Mouse (Mus musculus): Measurements from ENCODE around the gene Gdf5. TPM values are rescaled to one million over a fixed set of nuclear protein-coding genes. Genes with fewer than 3 reads are reported as not detected.
A peak's percentile ranks its signal among the peaks of the same experiment; 100 is the strongest.

Gdf5 gene
- total RNA-seq (2021), result 1 to 10 TPM; 1.6 to 3.5 TPM
- long read RNA-seq, experiment 1, partial matches to known transcripts, result 2 of 5 reads
- long read RNA-seq, experiment 1, other reads (novel, unspliced or antisense), result 0 of 5 reads
- long read RNA-seq, experiment 2, partial matches to known transcripts, result 5 of 6 reads
- long read RNA-seq, experiment 2, other reads (novel, unspliced or antisense), result 0 of 6 reads

DNA sequence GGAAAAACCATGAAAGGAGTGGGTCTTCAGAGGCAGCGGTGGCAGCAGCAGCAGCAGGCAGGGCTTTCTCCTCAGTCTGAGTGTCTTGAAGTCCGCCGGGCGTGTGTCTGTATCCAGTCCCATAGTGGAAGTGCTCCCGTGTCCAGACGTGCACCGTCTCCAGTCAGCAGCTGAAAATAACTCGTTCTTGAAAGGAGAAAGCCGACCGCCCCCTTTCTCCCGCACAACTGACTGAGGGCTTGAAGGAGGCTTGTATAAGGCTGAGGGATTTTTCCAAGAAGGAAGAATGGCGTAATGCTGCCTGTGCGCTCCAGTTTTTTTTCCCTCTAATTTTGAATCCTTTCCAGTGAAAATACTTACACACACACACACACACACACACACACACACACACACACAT lies at the start of gene Gdf5:
Gene Gdf5, minus strand, starts transcription at position 244 of the 400 bp plus-strand sequence.
- peak; percentile 10 for DNase-seq

DNA sequence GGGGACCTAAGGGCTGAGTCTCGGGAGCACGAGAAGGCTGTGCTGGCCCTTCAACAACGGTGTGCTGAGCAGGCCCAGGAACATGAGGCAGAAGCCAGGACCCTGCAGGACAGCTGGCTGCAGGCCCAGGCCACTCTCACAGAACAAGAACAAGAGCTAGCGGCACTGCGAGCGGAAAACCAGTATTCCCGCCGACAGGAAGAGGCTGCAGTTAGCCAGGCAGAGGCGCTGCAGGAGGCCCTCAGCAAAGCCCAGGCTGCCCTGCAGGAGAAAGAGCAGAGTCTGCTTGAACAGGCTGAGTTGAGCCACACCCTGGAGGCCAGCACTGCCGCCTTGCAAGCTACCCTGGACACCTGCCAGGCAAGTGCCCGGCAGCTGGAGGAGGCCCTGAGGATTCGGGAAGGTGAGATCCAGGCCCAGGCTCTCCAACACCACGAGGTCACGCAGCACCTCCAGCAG lies 46.7 kb upstream of the Gdf5 start:
- peak; percentile 76 for DNase-seq

DNA sequence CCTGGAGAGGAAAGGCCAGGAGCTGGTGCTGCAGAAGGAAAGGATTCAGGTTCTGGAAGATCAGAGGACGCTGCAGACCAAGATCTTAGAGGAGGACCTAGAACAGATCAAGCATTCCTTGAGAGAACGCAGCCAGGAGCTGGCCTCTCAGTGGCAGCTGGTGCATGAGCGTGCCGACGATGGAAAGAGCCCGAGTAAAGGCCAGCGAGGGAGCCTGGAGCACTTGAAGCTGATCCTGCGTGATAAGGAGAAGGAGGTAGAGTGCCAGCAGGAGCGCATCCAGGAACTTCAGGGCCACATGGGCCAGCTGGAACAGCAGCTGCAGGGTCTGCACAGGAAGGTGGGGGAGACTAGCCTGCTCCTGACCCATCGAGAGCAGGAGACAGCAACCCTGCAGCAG lies 46.0 kb upstream of the Gdf5 start:
- DNase-seq, result no peak

DNA sequence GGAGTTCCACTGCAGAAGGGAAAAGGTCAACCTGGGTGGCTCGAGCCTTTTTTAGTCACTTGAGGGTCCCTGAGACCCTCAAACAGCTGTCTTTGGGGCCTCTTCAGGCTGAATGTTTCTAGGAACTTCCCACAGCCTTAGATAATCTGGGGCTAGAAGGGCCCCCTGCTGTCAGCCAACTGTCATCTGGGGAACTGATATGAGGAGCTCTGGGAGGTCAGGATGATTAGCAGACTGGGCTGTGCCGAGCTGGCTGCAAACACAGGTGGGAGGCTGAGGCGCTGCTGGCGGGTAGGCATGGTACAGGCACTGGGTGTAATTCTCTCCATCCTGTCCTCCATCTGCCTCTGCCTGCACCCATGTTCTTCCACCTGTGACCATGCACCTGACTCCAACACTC lies 43.9 kb upstream of the Gdf5 start:
- DNase-seq, result no peak

- DNase-seq, result no peak
Observed at GRCm38 (mm10) chr2:155987131-155987530, 42.0 kb upstream of the Gdf5 start.

GRCm38 (mm10) chr2:155985776-155986175 lies 40.6 kb upstream of the Gdf5 start:
- no peak for DNase-seq

DNA sequence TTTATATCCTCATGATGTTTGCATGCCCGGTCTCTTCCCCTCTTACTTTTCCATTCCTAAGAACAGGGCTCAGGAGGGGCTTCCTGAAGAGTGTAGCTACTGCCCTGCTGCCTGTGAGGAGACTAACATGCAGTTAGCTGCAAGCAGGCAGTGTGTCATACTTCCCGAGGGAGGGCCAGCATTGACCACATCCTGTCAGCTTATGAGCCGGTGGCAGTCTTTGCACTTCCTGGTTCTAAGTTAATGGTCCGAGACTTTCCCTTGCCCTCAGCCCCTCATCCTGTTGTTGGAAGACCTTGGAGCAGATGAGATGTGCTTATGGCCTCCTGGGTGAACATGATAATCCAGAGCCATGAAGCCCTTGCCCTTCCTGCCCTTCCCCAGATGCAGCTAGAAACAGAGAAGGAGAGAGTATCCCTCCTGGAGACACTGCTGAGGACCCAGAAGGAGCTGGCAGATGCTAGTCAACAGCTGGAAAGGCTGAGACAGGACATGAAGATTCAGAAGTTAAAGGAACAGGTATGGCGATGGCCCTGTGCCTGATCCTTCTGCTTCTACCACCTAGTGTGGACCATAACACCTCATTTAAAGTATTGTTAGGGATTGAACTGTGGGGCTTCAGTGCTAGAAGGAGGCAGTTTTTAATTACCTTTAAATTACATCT lies 34.3 kb upstream of the Gdf5 start:
- peak; percentile 38 for DNase-seq

DNA sequence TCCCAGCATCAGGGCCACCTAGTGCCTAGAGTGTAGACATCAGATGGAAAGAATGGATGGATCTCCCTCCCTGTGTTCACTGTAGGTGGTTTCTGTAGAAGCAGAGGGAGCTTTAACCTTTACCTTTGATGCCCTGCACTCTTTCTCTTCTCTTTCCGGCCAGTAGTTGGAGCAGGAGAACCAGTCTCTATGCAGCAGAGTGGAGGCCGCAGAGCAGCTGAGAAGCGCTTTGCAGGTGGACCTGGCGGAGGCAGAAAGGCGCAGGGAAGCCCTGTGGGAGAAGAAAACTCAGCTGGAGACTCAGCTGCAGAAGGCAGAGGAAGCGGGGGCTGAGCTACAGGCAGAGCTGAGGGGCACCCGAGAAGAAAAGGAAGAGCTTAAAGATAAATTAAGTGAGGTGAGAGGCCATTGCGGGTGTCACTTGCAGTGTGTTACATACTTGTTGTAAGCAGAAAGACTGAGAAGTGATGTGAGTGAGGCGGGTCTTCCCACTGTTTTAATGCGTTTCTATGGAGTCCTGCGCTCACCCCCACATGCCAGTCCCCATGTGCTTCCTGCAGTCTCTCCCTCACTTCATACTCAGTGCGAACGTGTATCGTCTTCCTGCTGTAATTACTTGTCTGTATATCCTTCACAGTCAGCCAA lies 29.0 kb upstream of the Gdf5 start:
- DNase-seq, result no peak

- no peak for DNase-seq
Observed at GRCm38 (mm10) chr2:155973348-155973747, 28.2 kb upstream of the Gdf5 start.

GRCm38 (mm10) chr2:155962991-155963390 lies 17.8 kb upstream of the Gdf5 start:
- DNase-seq, result peak; percentile 38

DNA sequence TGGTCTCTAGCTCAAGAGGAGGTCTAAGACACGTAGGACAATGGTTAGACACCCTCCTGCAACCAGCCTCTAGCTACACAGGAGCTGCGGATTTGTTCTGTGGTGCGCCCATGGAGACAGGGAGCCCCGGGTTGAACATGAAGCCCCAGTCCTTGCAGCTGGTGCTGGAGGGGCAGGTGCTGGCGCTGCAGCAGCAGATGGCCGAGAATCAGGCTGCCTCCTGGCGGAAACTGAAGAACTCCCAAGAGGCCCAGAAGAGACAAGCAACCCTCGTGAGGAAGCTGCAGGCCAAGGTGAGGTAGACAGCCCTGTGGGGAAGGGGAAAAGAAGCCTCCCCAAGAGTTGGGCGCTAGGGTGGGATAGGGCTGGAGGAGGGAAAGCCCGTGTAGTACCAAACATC lies 16.7 kb upstream of the Gdf5 start:
- DNase-seq, result no peak

DNA sequence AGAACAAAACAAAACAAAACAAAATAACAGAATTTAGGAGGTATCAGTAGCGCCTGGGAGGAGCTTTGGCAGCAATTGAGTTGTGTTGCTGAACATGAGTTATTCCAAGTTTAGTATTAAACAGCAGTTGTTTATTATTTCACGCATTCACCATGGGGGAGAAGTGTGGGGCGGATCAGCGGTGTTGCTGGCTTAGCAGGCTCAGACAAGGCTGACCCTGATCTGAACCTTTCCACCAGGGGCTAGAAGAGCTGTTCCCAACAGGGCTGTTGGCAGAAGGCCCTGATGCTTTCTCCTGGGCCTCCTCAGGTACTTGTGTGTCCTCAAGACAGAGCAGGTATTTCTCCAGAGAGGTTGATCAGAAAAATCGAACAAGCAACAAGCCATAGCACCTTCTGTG lies 14.8 kb upstream of the Gdf5 start:
- DNase-seq, result no peak

GRCm38 (mm10) chr2:155956134-155957059 lies 11.2 kb upstream of the Gdf5 start, which contains the start of gene Cep250:
TSS of gene Cep250 (plus strand) at chr2:155956458.
- peak; percentile 94 for DNase-seq

DNA sequence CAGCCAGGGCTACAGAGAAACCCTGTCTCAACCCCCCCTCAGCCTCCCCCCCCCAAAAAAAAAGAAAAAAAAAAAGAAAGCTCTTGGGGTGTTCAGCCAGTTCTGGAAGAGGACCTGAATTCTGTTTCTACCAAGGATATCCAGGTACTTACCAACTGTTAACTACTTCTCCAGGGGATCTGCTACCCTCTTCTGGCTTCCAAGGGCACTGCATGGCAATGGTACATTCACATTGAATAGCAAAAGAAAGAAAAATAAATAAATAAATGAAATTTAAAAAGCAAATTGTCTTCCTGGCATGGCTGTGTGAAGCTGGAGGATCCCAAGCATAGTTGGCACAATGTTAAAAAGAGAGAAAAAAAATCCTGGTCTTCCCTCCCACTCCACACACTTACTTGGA lies 6.8 kb upstream of the Gdf5 start:
- peak; percentile 78 for DNase-seq

DNA sequence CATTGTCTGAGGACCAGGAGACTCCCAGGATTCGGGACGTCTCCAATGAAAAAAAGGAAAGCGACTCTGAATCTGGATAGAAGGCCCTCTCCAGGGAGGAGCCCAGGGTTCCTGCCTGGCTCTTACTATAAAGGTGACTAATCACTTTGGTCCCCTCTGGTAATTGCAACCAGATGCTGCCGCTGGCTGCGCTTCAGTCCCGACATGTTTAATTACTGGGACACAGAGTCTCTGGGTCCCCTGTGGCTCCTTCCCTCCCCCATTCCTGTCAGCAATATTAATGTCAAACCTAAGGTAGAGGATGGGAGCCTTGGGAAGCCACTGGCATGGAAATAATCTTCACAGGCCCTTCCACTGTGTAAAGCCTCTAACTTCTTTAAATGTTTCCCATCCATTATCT lies 4.2 kb upstream of the Gdf5 start:
- DNase-seq, result peak; percentile 17

GRCm38 (mm10) chr2:155947390-155948002 lies 2.3 kb upstream of the Gdf5 start:
- no peak for DNase-seq

- DNase-seq, result no peak
Observed at GRCm38 (mm10) chr2:155946499-155946898, 1.3 kb upstream of the Gdf5 start.

DNA sequence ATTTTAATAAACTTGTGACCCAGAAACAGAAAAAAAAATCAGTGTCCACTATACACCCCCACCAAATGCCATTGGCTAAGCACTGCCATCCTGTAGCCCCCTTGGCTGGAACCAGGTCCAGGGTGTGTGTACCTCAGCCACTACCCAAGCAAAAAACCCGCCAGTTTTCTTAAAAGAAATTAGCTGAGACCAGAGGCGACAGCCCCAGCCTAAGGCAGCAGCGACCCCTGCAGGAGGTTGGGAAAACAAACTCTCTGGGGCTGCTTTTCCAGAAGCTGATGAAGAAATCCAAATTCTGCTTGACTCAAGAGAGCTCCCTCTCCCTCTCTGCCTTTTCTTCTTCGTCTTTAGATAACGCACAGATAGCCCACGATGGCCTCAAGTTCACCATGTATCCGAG lies 902 bp upstream of the Gdf5 start:
- DNase-seq, result peak; percentile 91

- DNase-seq, result no peak
Observed at GRCm38 (mm10) chr2:155945580-155945979, 413 bp upstream of the Gdf5 start.

GRCm38 (mm10) chr2:155944685-155945084 lies 482 bp downstream of the Gdf5 start:
- DNase-seq, result no peak

DNA sequence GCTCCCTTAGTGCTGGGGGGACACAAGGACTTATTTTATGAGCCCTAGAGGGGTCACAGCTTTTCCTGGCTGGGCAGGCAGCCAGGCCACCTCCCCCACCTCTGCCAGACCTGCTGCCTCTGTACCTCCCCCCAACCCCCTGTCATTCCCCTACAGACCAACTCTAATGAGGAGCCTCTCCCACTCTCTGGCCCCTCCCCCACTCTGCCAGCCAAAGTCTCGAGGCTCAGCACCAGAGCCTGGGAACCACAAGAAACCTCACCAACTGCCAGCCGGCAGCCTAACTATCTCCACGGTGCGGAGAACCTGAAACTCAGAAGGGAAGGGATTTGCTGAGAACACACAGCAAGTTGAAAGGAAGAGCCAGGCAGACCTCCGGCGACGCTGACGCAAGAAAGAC lies 1.7 kb downstream of the Gdf5 start:
- peak; percentile 16 for DNase-seq

Measured in adrenal gland, postnatal 10 days (tissue).